Mouse (Mus musculus) hindbrain, embryonic 14.5 days (tissue): ENCODE data around the gene Gm49383. TPM values are rescaled to one million over a fixed set of nuclear protein-coding genes. Genes with fewer than 3 reads are reported as not detected.

Source experiments
- ATAC-seq: fragments of 200-750 bp; cut with Nextera tagmentation; 2 replicates; pipeline ENCODE4 v1.8.0; 2017; ENCODE audit warnings: moderate number of reproducible peaks, mild to moderate bottlenecking, moderate TSS enrichment, moderate library complexity; ENCODE audit not compliant: low FRiP score
- DNase-seq: peaks from one replicate; pipeline ENCODE4 v3.0.0-alpha.2; 2015; ENCODE audit warnings: low spot score
- H3K27ac ChIP-seq: fragments of 300-500 bp; sonication (generic); 2 replicates; pipeline ENCODE4 v1.5.1; 2014; ENCODE audit warnings: mild to moderate bottlenecking, moderate library complexity
- H3K27me3 ChIP-seq: fragments of 300-500 bp; sonication (generic); 2 replicates; pipeline ENCODE4 v1.6.1; 2014; ENCODE audit warnings: mild to moderate bottlenecking, low read length, mixed read lengths; ENCODE audit not compliant: control insufficient read depth, insufficient read depth
- H3K36me3 ChIP-seq: fragments of 300-500 bp; sonication (generic); replicated peaks from 2 replicates; pipeline ENCODE4 v1.6.1; 2014; ENCODE audit not compliant: control insufficient read depth, insufficient read depth
- H3K4me1 ChIP-seq: fragments of 300-500 bp; sonication (generic); replicated peaks from 2 replicates; pipeline ENCODE4 v1.6.1; 2014; ENCODE audit warnings: antibody characterized with exemption, low read length, mixed read lengths; ENCODE audit not compliant: control insufficient read depth, insufficient read depth
- H3K4me2 ChIP-seq: fragments of 300-500 bp; sonication (generic); replicated peaks from 2 replicates; pipeline ENCODE4 v1.6.1; 2014; ENCODE audit warnings: mild to moderate bottlenecking, moderate library complexity
- H3K4me3 ChIP-seq: fragments of 300-500 bp; sonication (generic); replicated peaks from 2 replicates; pipeline ENCODE4 v1.5.1; 2014; ENCODE audit warnings: mild to moderate bottlenecking, low read length
- H3K9ac ChIP-seq: fragments of 300-500 bp; sonication (generic); 2 replicates; pipeline ENCODE4 v1.6.1; 2014
- H3K9me3 ChIP-seq: fragments of 300-500 bp; sonication (generic); 2 replicates; pipeline ENCODE4 v1.6.1; 2016; ENCODE audit warnings: low read length; ENCODE audit not compliant: control insufficient read depth
- WGBS: fragments of 180-500 bp; shearing (Covaris S2); extraction: QIAGEN DNeasy Blood & Tissue Kit; methylation state at CpG from one replicate; pipeline ENCODE4 v1.1.7; 2014; 5-methylcytosine and 5-hydroxymethylcytosine counted together
- polyA plus RNA-seq: library from polyadenylated mRNA; unstranded; fragments of >200 nt; fragmentation: Nextera tagmentation; extraction: Ambion mirVana; gene quantifications from 2 replicates; pipeline ENCODE4 v1.2.1, GENCODE M21; 2014

Gm49383 gene
- polyA plus RNA-seq, 1 experiment from 2014 or later = 12.7 TPM

DNA sequence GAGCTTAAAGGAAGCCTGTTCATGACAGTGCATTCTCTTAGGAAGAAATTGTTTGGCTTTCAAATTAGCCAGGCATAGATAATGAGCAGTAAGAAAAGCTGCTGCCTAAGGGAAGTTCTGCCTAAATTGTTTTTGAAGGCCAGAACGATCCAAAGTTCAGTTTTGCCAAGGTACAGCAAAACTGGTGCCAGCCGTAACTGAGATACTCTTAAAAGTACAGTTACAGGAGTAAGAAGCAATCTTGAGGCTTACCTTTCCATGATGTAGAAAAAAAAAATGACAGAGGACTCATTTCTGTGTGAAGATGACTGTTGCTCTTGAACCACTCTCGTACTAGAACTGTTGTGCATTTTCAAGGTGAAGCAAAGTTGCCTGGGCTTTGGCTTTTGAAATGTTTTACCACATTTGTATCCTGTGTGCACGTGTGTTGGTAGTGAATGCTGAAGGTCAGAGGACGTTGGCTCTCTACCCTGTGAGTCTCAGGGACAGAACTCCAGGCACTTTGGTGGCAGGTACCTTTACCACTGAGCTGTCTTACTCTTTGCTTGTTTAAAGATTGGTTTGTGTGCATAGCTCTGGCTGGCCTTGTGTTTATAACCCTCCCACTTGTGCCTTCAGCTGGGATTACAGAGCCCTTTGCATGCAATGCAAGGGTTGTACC lies 10.0 kb downstream of the Gm49383 start:
- H3K4me2 ChIP-seq = peak overlapping the region; percentile 7; the same call in 1 of the 2 replicates
- ATAC-seq = no peak
- H3K9me3 ChIP-seq = no peaks in the 10 kb centered on the region
- DNase-seq = no peak
- peaks cover 24% of the 10 kb centered on the region for H3K4me1 ChIP-seq
- 74% methylated on average over 5 of the region's 5 CpGs for WGBS
- H3K36me3 ChIP-seq = peaks cover 28% of the 10 kb centered on the region
- H3K27ac ChIP-seq = no peak overlapping the region
- H3K27me3 ChIP-seq = no peaks in the 10 kb centered on the region
- no peak overlapping the region for H3K4me3 ChIP-seq
- no peak overlapping the region for H3K9ac ChIP-seq

DNA sequence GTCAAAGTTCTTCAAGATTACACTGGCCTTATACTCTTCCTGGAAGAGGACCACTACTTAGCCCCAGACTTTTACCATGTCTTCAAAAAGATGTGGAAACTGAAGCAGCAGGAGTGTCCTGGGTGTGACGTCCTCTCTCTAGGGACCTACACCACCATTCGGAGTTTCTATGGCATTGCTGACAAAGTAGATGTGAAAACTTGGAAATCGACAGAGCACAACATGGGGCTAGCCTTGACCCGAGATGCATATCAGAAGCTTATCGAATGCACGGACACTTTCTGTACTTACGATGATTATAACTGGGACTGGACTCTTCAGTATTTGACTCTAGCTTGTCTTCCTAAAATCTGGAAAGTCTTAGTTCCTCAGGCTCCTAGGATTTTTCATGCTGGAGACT lies 11.5 kb downstream of the Gm49383 start:
- H3K36me3 ChIP-seq = peaks cover 37% of the 10 kb centered on the region
- peaks cover 24% of the 10 kb centered on the region for H3K4me1 ChIP-seq
- WGBS = 74% methylated on average over 7 of the region's 7 CpGs
- ATAC-seq (no peak), DNase-seq (no peak)
- no peak overlapping the region for H3K27ac ChIP-seq
- H3K9me3 ChIP-seq = no peaks in the 10 kb centered on the region
- peak overlapping the region; percentile 78 for H3K4me2 ChIP-seq
- peak overlapping the region; percentile 72 for H3K4me3 ChIP-seq
- peak overlapping the region; percentile 86; the same call in 1 of the 2 replicates for H3K9ac ChIP-seq
- H3K27me3 ChIP-seq = no peaks in the 10 kb centered on the region

DNA sequence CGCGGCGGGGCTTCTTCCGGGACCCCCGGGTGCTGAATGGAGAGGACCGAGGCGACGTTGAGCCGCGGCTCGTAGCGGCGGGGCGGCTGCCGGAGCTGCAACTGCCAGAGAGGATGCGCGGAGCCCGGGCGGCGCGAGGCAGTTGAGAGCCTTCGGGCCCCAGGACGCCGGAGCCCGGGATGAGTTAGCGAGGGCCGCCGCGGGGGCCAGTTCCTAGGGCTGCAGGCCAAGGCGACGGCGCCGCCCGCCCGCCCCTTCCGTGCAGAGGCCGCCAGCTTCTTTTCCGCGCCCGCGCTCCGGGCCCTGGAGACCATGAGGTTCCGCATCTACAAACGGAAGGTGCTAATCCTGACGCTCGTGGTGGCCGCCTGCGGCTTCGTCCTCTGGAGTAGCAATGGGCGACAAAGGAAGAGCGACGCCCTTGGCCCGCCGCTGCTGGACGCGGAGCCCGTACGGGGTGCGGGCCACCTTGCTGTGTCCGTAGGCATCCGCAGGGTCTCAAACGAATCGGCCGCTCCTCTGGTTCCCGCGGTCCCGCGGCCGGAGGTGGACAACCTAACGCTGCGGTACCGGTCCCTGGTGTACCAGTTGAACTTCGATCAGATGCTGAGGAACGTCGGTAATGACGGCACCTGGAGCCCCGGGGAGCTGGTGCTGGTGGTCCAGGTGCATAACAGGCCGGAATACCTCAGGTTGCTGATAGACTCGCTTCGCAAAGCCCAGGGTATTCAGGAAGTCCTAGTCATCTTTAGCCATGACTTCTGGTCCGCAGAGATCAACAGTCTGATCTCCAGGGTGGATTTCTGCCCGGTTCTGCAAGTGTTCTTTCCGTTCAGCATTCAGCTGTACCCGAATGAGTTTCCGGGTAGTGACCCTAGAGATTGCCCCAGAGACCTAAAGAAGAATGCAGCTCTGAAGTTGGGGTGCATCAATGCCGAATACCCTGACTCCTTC lies 12.3 kb downstream of the Gm49383 start:
- 1% methylated on average over 85 of the region's 86 CpGs for WGBS
- Histone ChIP-seq H3K36me3 (peaks cover 31% of the 10 kb centered on the region), H3K4me2 (peak overlapping the region; percentile 78), H3K4me1 (peaks cover 24% of the 10 kb centered on the region), H3K9ac (peak overlapping the region; percentile 86), H3K4me3 (peak overlapping the region; percentile 72), H3K27me3 (no peaks in the 10 kb centered on the region), H3K27ac (peak overlapping the region; percentile 95), H3K9me3 (no peaks in the 10 kb centered on the region)
- ATAC-seq (peak; percentile 68), DNase-seq (peak; percentile 44)

DNA sequence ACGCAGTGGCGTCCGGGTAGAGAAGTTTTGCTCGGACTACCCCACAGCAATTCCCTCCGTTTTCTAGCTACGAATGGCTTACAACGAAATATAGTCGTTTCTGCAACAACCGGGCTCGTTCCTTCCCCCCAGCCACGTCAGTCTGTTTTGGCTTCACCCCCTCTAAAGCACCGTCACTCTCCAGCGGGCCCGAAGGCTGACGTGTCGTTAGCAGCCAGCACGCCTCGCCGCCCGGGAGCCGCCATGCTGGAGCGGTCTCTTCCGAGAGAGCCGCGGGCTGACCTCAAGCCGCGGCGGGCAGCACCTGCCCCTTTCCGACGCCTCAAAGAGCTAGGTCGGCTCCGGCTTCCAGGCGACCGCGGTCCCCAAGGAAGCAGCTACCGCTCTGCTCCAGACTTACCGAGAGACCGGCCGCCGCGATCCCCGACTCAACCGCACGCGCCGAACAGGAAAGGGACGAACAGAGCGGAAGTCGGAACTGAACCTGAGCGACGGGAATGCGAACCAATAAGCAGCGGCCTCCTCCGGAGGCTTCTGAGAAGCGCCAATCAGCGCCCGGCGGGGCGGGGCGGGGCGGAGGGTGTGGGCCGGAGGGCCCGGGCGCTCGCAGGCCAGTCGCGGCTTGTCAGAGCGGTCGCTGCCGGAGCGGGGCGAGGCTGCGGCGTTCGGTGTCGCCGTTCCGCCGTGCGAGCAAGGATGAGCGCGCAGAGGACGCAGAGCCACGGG lies 13.2 kb downstream of the Gm49383 start, which contains the start of the genes Rpl36al and Mgat2:
Gene Rpl36al (minus strand): TSS at position 501 of the 726 bp plus-strand sequence.
Gene Mgat2 (plus strand): TSS at position 575 of the 726 bp plus-strand sequence.
- Histone ChIP-seq H3K9ac (peak within 1 kb of the TSS; percentile 86), H3K9me3 (no peaks in the 10 kb centered on the region), H3K36me3 (peaks cover 25% of the 10 kb centered on the region), H3K27me3 (no peaks in the 10 kb centered on the region), H3K4me1 (peaks cover 24% of the 10 kb centered on the region), H3K27ac (peak within 1 kb of the TSS; percentile 95), H3K4me2 (peak within 1 kb of the TSS; percentile 78), H3K4me3 (peak within 1 kb of the TSS; percentile 72)
- ATAC-seq = peak; percentile 99
- under 1% methylated on average over 84 of the region's 84 CpGs for WGBS
- DNase-seq = peak; percentile 99

DNA sequence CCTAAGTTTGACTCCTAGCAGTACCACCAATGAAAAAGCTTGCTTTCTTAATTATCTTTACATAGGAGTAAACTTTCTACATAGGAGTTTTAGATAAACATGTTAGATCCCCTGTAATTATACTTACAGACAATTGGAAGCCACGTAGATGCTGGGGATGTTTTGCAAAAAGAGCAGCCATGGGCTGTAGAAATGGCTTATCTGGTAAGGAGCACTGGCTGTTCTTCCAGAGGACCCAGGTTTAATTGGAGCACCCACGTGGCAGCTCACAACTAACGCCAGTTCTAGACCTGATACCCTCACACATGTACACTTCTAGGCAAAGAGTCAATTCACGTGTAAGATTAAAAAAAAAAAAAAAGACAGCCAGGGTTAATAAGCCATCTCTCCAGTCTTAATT lies 15.1 kb downstream of the Gm49383 start:
- DNase-seq = no peak
- no peaks in the 10 kb centered on the region for H3K27me3 ChIP-seq
- 85% methylated on average over 4 of the region's 4 CpGs for WGBS
- no peak for ATAC-seq
- peaks cover 18% of the 10 kb centered on the region for H3K36me3 ChIP-seq
- H3K4me2 ChIP-seq = no peak overlapping the region
- H3K27ac ChIP-seq = no peak overlapping the region
- no peak overlapping the region for H3K9ac ChIP-seq
- H3K4me3 ChIP-seq = no peak overlapping the region
- no peaks in the 10 kb centered on the region for H3K9me3 ChIP-seq
- H3K4me1 ChIP-seq = peaks cover 18% of the 10 kb centered on the region

GRCm38 (mm10) chr12:69179371-69179770 lies 17.5 kb downstream of the Gm49383 start:
- no peaks in the 10 kb centered on the region for H3K27me3 ChIP-seq
- 61% methylated on average over 12 of the region's 12 CpGs for WGBS
- H3K9me3 ChIP-seq = no peaks in the 10 kb centered on the region
- no peak overlapping the region for H3K27ac ChIP-seq
- H3K36me3 ChIP-seq = peaks cover 18% of the 10 kb centered on the region
- DNase-seq = no peak
- H3K4me2 ChIP-seq = no peak overlapping the region
- H3K9ac ChIP-seq = no peak overlapping the region
- H3K4me1 ChIP-seq = peaks cover 5% of the 10 kb centered on the region
- ATAC-seq = no peak
- H3K4me3 ChIP-seq = no peak overlapping the region

DNA sequence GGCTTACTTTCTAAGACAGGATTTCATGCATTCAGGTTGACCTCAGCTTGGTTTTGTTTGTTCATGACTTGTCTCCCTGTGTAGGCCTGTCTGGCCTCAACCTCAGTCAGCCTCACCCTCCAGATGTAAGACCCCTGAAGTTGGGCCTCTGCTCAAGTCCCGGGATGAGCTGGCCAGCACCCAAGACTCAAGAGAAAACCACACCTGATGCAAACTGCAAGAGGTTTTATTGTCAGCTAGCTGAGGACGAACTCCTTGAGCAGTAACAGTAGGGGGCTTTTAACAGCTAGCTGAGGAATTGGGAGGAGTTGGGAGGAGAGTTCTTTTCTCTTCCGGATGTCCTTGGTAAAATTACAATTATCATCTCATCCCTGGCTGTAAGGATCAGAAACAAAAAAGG lies 19.4 kb downstream of the Gm49383 start:
- DNase-seq = no peak
- WGBS = 77% methylated on average over 3 of the region's 3 CpGs

GRCm38 (mm10) chr12:69175975-69176374 lies 20.9 kb downstream of the Gm49383 start:
- H3K4me1 ChIP-seq = no peaks in the 10 kb centered on the region
- peaks cover 3% of the 10 kb centered on the region; the same call in 1 of the 2 replicates for H3K36me3 ChIP-seq
- WGBS = 91% methylated on average over 3 of the region's 3 CpGs
- H3K27me3 ChIP-seq = no peaks in the 10 kb centered on the region
- H3K9ac ChIP-seq = no peak overlapping the region
- no peak overlapping the region for H3K27ac ChIP-seq
- no peaks in the 10 kb centered on the region for H3K9me3 ChIP-seq
- H3K4me3 ChIP-seq = no peak overlapping the region
- DNase-seq (no peak), ATAC-seq (no peak)
- no peak overlapping the region for H3K4me2 ChIP-seq

More for the DNA sequence above, 19.4 kb downstream of the Gm49383 start:
- Histone ChIP-seq H3K4me1 (no peaks in the 10 kb centered on the region), H3K27ac (no peak overlapping the region), H3K36me3 (peaks cover 18% of the 10 kb centered on the region), H3K27me3 (no peaks in the 10 kb centered on the region), H3K4me2 (no peak overlapping the region), H3K9ac (no peak overlapping the region), H3K9me3 (no peaks in the 10 kb centered on the region), H3K4me3 (no peak overlapping the region)
- ATAC-seq = no peak

GRCm38 (mm10) chr12:69171307-69171706 lies 25.6 kb downstream of the Gm49383 start:
- Histone ChIP-seq H3K27me3 (no peaks in the 10 kb centered on the region), H3K4me3 (no peak overlapping the region), H3K9ac (no peak overlapping the region), H3K27ac (no peak overlapping the region), H3K4me1 (no peaks in the 10 kb centered on the region), H3K36me3 (no peaks in the 10 kb centered on the region), H3K4me2 (no peak overlapping the region), H3K9me3 (no peaks in the 10 kb centered on the region)
- 94% methylated on average over 2 of the region's 2 CpGs for WGBS
- ATAC-seq = no peak
- no peak for DNase-seq
